Mouse (Mus musculus): ENCODE measurements at regions not wholly inside any gene's neighbourhood (a gene's known extent, or its start where the extent isn't known, plus 50 kb on each side); places are given as distances from the start of the nearest gene placed in this dataset.

DNA sequence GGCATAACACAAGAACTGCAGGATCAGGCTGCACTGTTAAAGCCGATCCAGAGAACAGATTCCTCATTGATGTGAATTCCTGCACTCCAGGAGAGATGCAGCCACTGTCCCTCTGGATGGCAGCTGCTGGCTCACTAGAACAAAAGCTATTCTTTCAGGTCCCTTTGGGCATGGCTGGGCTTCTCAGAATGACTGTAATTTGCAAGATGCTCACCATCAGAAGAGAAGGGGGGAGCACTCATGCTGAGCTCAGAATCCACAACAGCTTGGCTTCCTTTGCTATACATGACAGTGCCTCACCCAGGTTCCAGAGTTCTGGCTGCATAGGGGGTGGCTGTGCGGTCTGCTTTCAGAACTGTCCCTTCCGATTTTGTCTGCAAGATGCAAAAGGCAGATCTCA, 57.8 kb upstream of the Chd6 start:
- no peak for DNase-seq

DNA sequence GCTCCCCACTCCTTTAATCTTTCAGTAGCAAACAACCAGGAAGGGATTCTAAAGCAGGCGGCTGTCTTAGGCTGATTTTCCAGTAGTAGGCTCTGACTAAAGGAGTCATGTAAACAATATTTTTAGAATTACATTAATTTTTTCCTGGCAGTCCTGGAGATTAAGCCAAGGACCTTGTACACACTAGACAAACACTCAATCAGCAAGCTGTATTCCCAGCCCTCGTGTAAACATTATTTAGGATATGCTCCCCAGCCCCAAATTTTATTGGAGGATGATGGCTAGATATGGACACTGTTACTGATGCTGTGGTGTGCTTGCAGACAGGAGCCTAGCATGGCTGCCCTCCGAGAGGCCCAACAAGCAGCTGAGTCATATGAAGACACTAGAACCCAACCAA, 56.6 kb upstream of the Chd6 start:
- no peak for DNase-seq

DNA sequence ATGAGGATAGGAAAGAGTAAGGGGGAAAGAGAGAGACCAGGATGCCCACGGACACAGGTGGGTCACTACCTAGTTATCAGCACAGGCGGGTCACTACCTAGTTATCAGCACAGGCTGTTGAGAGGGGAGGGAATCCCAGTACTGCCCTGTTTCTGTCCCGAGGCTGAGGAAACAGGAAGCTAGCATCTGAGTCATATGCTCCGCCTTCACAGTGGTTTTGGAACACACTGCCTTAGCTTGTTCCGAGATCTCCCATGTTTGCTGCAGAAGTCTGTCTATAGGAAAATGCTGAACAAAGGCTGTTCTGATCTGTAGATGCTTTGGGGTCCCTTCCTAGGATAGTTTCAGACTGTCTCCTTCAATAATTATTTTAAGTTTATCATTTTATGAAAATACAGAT, 55.4 kb upstream of the Chd6 start:
- no peak for DNase-seq
